Mouse (Mus musculus) liver, postnatal 0 days (tissue): ENCODE measurements around the gene Usf3. TPM values are rescaled to one million over a fixed set of nuclear protein-coding genes. Genes with fewer than 3 reads are reported as not detected.
A peak's percentile ranks its signal among the peaks of the same experiment; 100 is the strongest.

ENCODE experiments used
- ATAC-seq: fragments of 200-750 bp; cut with Nextera tagmentation; 2 replicates; pipeline ENCODE4 v1.8.0; 2017; ENCODE audit warnings: mild to moderate bottlenecking, moderate library complexity
- DNase-seq: peaks from one replicate; pipeline ENCODE4 v3.0.0-alpha.2; 2016
- H3K27ac ChIP-seq: fragments of 300-500 bp; sonication (generic); 2 replicates; pipeline ENCODE4 v1.5.1; 2014; ENCODE audit warnings: antibody characterized with exemption, moderate library complexity, mild to moderate bottlenecking, low read depth
- H3K27me3 ChIP-seq: fragments of 300-500 bp; sonication (generic); 2 replicates; pipeline ENCODE4 v1.6.1; 2014; ENCODE audit warnings: low read length, control low read depth, mixed read lengths; ENCODE audit not compliant: insufficient read depth
- H3K36me3 ChIP-seq: fragments of 300-500 bp; sonication (generic); replicated peaks from 2 replicates; pipeline ENCODE4 v1.6.1; 2014; ENCODE audit warnings: mild to moderate bottlenecking, control low read depth, low read length, moderate library complexity, mixed read lengths; ENCODE audit not compliant: insufficient read depth
- H3K4me1 ChIP-seq: fragments of 300-500 bp; sonication (generic); 2 replicates; pipeline ENCODE4 v1.6.1; 2014; ENCODE audit warnings: antibody characterized with exemption, mild to moderate bottlenecking, control low read depth; ENCODE audit not compliant: insufficient read depth
- H3K4me2 ChIP-seq: fragments of 300-500 bp; sonication (generic); 2 replicates; pipeline ENCODE4 v1.6.1; 2014; ENCODE audit warnings: low read depth, mild to moderate bottlenecking, low read length, moderate library complexity, mixed read lengths
- H3K4me3 ChIP-seq: fragments of 300-500 bp; sonication (generic); 2 replicates; pipeline ENCODE4 v1.5.1; 2014; ENCODE audit warnings: low read depth, low read length
- H3K9ac ChIP-seq: fragments of 300-500 bp; sonication (generic); replicated peaks from 2 replicates; pipeline ENCODE4 v1.6.1; 2014; ENCODE audit warnings: mild to moderate bottlenecking, moderate library complexity
- H3K9me3 ChIP-seq: fragments of 300-500 bp; sonication (generic); 2 replicates; pipeline ENCODE4 v1.6.1; 2016; ENCODE audit warnings: mild to moderate bottlenecking, control low read depth, low read length, mixed read lengths
- CTCF ChIP-seq: sonication (generic); IDR thresholded peaks from 2 replicates; pipeline ENCODE4 v1.5.1; 2016; ENCODE audit warnings: antibody characterized with exemption, low read depth
- EP300 ChIP-seq: IDR thresholded peaks from 2 replicates; pipeline ENCODE4 v1.6.1; 2016; ENCODE audit warnings: antibody characterized with exemption, low read depth, mild to moderate bottlenecking
- WGBS: fragments of 180-500 bp; shearing (Covaris S2); extraction: QIAGEN DNeasy Blood & Tissue Kit; methylation state at CpG from one replicate; pipeline ENCODE4 v1.1.7; 2014; ENCODE audit not compliant: insufficient replicate concordance; 5-methylcytosine and 5-hydroxymethylcytosine counted together
- polyA plus RNA-seq: library from polyadenylated mRNA; unstranded; fragments of >200 nt; fragmentation: Nextera tagmentation; extraction: Ambion mirVana; gene quantifications from 2 replicates; pipeline ENCODE4 v1.2.1, GENCODE M21; 2015

The Usf3 gene
- polyA plus RNA-seq, 1 experiment from 2014 or later: 1.9 TPM

GRCm38 (mm10) chr16:44238835-44239263 lies 65.8 kb downstream of the Usf3 start:
- no peak overlapping the region for H3K27ac ChIP-seq
- DNase-seq (no peak), ATAC-seq (no peak)
- H3K9ac ChIP-seq: no peak overlapping the region
- no peaks in the 10 kb centered on the region for H3K4me1 ChIP-seq
- TF ChIP-seq CTCF (no peak), EP300 (no peak)
- no peaks in the 10 kb centered on the region for H3K9me3 ChIP-seq
- H3K27me3 ChIP-seq: no peaks in the 10 kb centered on the region
- H3K4me3 ChIP-seq: no peak overlapping the region
- no peaks in the 10 kb centered on the region for H3K36me3 ChIP-seq
- H3K4me2 ChIP-seq: no peak overlapping the region
- WGBS: 65% methylated on average over 10 of the region's 10 CpGs

- Histone ChIP-seq H3K4me3 (no peak overlapping the region), H3K36me3 (no peaks in the 10 kb centered on the region)
- WGBS: 60% methylated on average over 8 of the region's 8 CpGs
These were observed 67.4 kb downstream of the Usf3 start for GRCm38 (mm10) chr16:44240406-44240805.

GRCm38 (mm10) chr16:44242633-44243032 lies 69.6 kb downstream of the Usf3 start:
- Histone ChIP-seq H3K27me3 (no peaks in the 10 kb centered on the region), H3K4me2 (0 out of 2 replicates have a peak overlapping the region, but pooled peaks have one; percentile 1), H3K4me1 (no peaks in the 10 kb centered on the region), H3K36me3 (no peaks in the 10 kb centered on the region), H3K4me3 (no peak overlapping the region), H3K9ac (no peak overlapping the region), H3K9me3 (no peaks in the 10 kb centered on the region), H3K27ac (no peak overlapping the region)
- ATAC-seq (peak; percentile 56), DNase-seq (peak; percentile 73)
- WGBS: 3% methylated on average over 1 of the region's 1 CpGs
- TF ChIP-seq EP300: no peak
- peak; percentile 93 for TF ChIP-seq CTCF

More at GRCm38 (mm10) chr16:44240406-44240805, 67.4 kb downstream of the Usf3 start:
- ATAC-seq (no peak), DNase-seq (no peak)
- no peaks in the 10 kb centered on the region for H3K4me1 ChIP-seq
- no peak for TF ChIP-seq EP300
- no peak for TF ChIP-seq CTCF
- H3K27me3 ChIP-seq: no peaks in the 10 kb centered on the region
- H3K4me2 ChIP-seq: no peak overlapping the region
- no peak overlapping the region for H3K27ac ChIP-seq
- no peaks in the 10 kb centered on the region for H3K9me3 ChIP-seq
- no peak overlapping the region for H3K9ac ChIP-seq

DNA sequence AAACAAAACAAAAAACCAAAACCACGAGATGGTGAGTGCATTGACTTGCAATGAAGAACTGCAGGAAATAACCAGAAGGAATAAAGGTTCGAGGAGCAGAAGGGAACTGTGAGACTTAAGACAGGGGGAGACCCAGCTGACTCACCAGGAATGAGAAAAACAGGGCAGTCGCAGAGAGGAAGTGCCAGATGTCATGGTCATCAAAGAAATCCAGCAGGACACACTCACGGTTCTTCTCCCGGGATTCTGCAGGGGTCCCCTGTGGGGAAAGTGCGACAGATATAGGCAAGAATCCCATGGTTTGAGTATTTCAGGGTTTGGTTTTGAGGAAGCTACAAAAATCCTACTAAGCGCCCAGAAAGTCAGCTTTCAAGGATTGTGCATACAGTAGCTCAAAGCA lies 70.3 kb downstream of the Usf3 start:
- Histone ChIP-seq H3K9me3 (no peaks in the 10 kb centered on the region), H3K27ac (no peak overlapping the region), H3K36me3 (no peaks in the 10 kb centered on the region), H3K4me1 (no peaks in the 10 kb centered on the region), H3K4me2 (0 out of 2 replicates have a peak overlapping the region, but pooled peaks have one; percentile 1), H3K4me3 (no peak overlapping the region), H3K27me3 (no peaks in the 10 kb centered on the region), H3K9ac (no peak overlapping the region)
- no peak for ATAC-seq
- no peak for DNase-seq
- 51% methylated on average over 7 of the region's 7 CpGs for WGBS
- TF ChIP-seq CTCF (no peak), EP300 (no peak)

DNA sequence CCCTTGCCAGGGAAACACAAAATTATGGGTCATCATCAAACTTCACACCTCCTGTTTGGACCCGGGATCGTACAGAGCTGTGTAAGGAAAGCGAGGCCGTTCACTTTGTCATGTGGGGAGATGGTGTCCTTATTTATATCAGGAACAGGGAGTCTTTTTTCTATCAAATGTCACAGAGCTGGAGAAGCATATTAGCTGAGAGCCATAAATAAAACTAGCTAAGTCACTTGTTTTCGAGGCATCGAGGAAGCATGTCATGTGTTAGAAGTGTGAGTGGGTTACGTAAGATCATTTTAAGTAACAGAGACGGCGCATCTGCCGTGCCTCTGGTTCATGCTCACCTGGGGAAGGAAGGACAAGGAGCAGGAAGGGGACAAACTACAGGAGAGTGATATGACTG lies 76.9 kb downstream of the Usf3 start:
- Histone ChIP-seq H3K36me3 (no peaks in the 10 kb centered on the region), H3K9me3 (no peaks in the 10 kb centered on the region), H3K4me1 (no peaks in the 10 kb centered on the region), H3K4me2 (no peak overlapping the region), H3K4me3 (no peak overlapping the region), H3K9ac (no peak overlapping the region), H3K27ac (no peak overlapping the region), H3K27me3 (no peaks in the 10 kb centered on the region)
- WGBS: 64% methylated on average over 10 of the region's 10 CpGs
- no peak for TF ChIP-seq CTCF
- no peak for TF ChIP-seq EP300
- ATAC-seq: no peak
- no peak for DNase-seq

GRCm38 (mm10) chr16:44252735-44253134 lies 79.7 kb downstream of the Usf3 start:
- WGBS: 86% methylated on average over 3 of the region's 3 CpGs
- TF ChIP-seq EP300: no peak

More at GRCm38 (mm10) chr16:44252735-44253134, 79.7 kb downstream of the Usf3 start:
- no peak overlapping the region for H3K27ac ChIP-seq
- H3K4me3 ChIP-seq: no peak overlapping the region
- H3K4me2 ChIP-seq: no peak overlapping the region
- H3K4me1 ChIP-seq: no peaks in the 10 kb centered on the region
- H3K9me3 ChIP-seq: no peaks in the 10 kb centered on the region
- DNase-seq: no peak
- H3K9ac ChIP-seq: no peak overlapping the region
- no peaks in the 10 kb centered on the region for H3K27me3 ChIP-seq
- H3K36me3 ChIP-seq: no peaks in the 10 kb centered on the region
- no peak for ATAC-seq
